17 mouse cellular contexts compared by ENCODE assay signal in the genomic region with DNA sequence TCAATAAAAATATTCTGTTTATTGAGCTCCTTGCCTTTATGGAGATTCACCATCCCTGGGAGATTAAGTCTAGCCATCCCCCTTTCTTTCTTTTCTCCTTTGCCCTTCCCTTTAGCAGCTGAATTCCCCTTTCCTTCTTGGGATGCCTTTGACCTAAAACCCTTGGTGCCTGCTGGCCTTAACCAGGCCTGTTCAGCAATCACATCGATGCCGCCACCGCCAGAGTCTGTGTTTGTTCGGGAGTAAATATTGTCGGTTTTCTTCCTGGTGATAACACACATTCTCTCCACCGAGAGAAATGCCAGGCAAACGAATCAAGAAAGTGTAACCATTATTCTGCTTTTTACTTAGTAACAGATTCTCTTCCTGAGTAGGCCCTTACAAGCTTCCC. TPM values are rescaled to one million over a fixed set of nuclear protein-coding genes. Genes with fewer than 3 reads are reported as not detected.
DNase-seq lines count a peak whose midpoint lies in the region; ATAC-seq lines count a peak whose summit lies in the region.
"Had no signal": no experiment of that assay in that cellular context is flagged by ENCODE, and none has a peak within 500 bp of the region (broad histone marks: within the 10 kb centered on the region; RNA-seq: fewer than 3 reads in every experiment).

No protein-coding gene starts in this region.

- no peak overlapping the region for H3K4me3 ChIP-seq in heart, embryonic 10.5 days
- H3K4me3 ChIP-seq in heart, embryonic 12.5 days: no peak overlapping the region
- H3K4me3 ChIP-seq in intestine, embryonic 14.5 days (ENCODE audit: low read depth, low read length): peak overlapping the region; percentile 41
- peak overlapping the region; percentile 78 for H3K4me3 ChIP-seq in neural tube, embryonic 12.5 days
- H3K4me3 ChIP-seq: hindbrain, embryonic 15.5 days; lung, embryonic 15.5 days had no signal

- no peak for ATAC-seq in heart, embryonic 12.5 days (ENCODE audit: insufficient number of reproducible peaks, low FRiP score)
- no peak for ATAC-seq in intestine, embryonic 14.5 days (replicated peaks; ENCODE audit: low FRiP score, low TSS enrichment, low read depth)
- no peak for ATAC-seq in neural tube, embryonic 12.5 days (ENCODE audit: low FRiP score, low read depth)
- ATAC-seq: activated CD4-positive, CD25-positive, alpha-beta regulatory T cell, adult 4 months had no signal

- peaks cover 99% of the 10 kb centered on the region for H3K27me3 ChIP-seq in heart, embryonic 10.5 days (ENCODE audit: insufficient read depth, poor library complexity, severe bottlenecking)
- peaks cover 91% of the 10 kb centered on the region for H3K27me3 ChIP-seq in heart, embryonic 12.5 days (replicated peaks)
- peaks cover 100% of the 10 kb centered on the region for H3K27me3 ChIP-seq in intestine, embryonic 14.5 days (replicated peaks; ENCODE audit: control insufficient read depth, insufficient read depth, low read length)
- peaks cover 76% of the 10 kb centered on the region for H3K27me3 ChIP-seq in neural tube, embryonic 12.5 days (replicated peaks)

- DNase-seq in heart, embryonic 10.5 days (ENCODE audit: low spot score): peak; percentile 64
- peak; percentile 75 for DNase-seq in intestine, embryonic 14.5 days (ENCODE audit: low spot score)
- DNase-seq in kidney, postnatal 10 days: peak; percentile 50
- DNase-seq in B cell, adult 2 months: no peak
- no peak for DNase-seq in layer of hippocampus, adult 9-11 months
- no peak for DNase-seq in frontal cortex, postnatal 36 days (ENCODE audit: low spot score in 2 of 2)
- DNase-seq: cerebellum, adult 11-12 months; embryo, embryonic 11 days; liver; right cerebral cortex, adult 18-20 months; thymus, adult 18-20 months had no signal

- H3K9me3 ChIP-seq in heart, embryonic 10.5 days: no peaks in the 10 kb centered on the region
- H3K9me3 ChIP-seq in heart, embryonic 12.5 days (replicated peaks): no peaks in the 10 kb centered on the region
- H3K9me3 ChIP-seq in intestine, embryonic 14.5 days (ENCODE audit: control insufficient read depth, low read length): no peaks in the 10 kb centered on the region
- no peaks in the 10 kb centered on the region for H3K9me3 ChIP-seq in neural tube, embryonic 12.5 days
- H3K9me3 ChIP-seq: hindbrain, embryonic 15.5 days; lung, embryonic 15.5 days had no signal

- H3K9ac ChIP-seq in heart, embryonic 12.5 days: no peak overlapping the region
- H3K9ac ChIP-seq in intestine, embryonic 14.5 days (ENCODE audit: low read length): peak overlapping the region; percentile 67
- H3K9ac ChIP-seq in neural tube, embryonic 12.5 days: peak overlapping the region; percentile 98
- H3K9ac ChIP-seq: hindbrain, embryonic 15.5 days; lung, embryonic 15.5 days had no signal

- H3K4me2 ChIP-seq in heart, embryonic 12.5 days: no peak overlapping the region
- peak overlapping the region; percentile 40 for H3K4me2 ChIP-seq in intestine, embryonic 14.5 days (ENCODE audit: low read length)
- H3K4me2 ChIP-seq in neural tube, embryonic 12.5 days (replicated peaks): peak overlapping the region; percentile 74
- H3K4me2 ChIP-seq: hindbrain, embryonic 15.5 days; lung, embryonic 15.5 days had no signal

- WGBS in heart, embryonic 10.5 days: under 1% methylated on average over 7 of the region's 7 CpGs
- WGBS in heart, embryonic 12.5 days: under 1% methylated on average over 7 of the region's 7 CpGs
- WGBS in intestine, embryonic 14.5 days: under 1% methylated on average over 7 of the region's 7 CpGs
- 3% methylated on average over 7 of the region's 7 CpGs for WGBS in neural tube, embryonic 12.5 days

- no peaks in the 10 kb centered on the region for H3K36me3 ChIP-seq in heart, embryonic 10.5 days
- H3K36me3 ChIP-seq in heart, embryonic 12.5 days: no peaks in the 10 kb centered on the region
- H3K36me3 ChIP-seq in intestine, embryonic 14.5 days (ENCODE audit: control insufficient read depth, insufficient read depth, low read length): no peaks in the 10 kb centered on the region
- H3K36me3 ChIP-seq in neural tube, embryonic 12.5 days: no peaks in the 10 kb centered on the region
- H3K36me3 ChIP-seq: hindbrain, embryonic 15.5 days; lung, embryonic 15.5 days had no signal

- peaks cover 15% of the 10 kb centered on the region for H3K4me1 ChIP-seq in heart, embryonic 10.5 days
- H3K4me1 ChIP-seq in heart, embryonic 12.5 days (replicated peaks): no peaks in the 10 kb centered on the region
- no peaks in the 10 kb centered on the region for H3K4me1 ChIP-seq in intestine, embryonic 14.5 days (replicated peaks; ENCODE audit: control insufficient read depth, insufficient read depth, low read length)
- H3K4me1 ChIP-seq in neural tube, embryonic 12.5 days: 0 out of 2 replicates have a peak, but pooled peaks cover 15% of the 10 kb centered on the region
- H3K4me1 ChIP-seq: hindbrain, embryonic 15.5 days had no signal

- no peak overlapping the region for H3K27ac ChIP-seq in heart, embryonic 10.5 days
- no peak overlapping the region for H3K27ac ChIP-seq in heart, embryonic 12.5 days (ENCODE audit: poor library complexity, severe bottlenecking)
- no peak overlapping the region for H3K27ac ChIP-seq in intestine, embryonic 14.5 days (ENCODE audit: low read depth)
- H3K27ac ChIP-seq in neural tube, embryonic 12.5 days: no peak overlapping the region
- H3K27ac ChIP-seq: hindbrain, embryonic 15.5 days; lung, embryonic 15.5 days had no signal

RNA-seq across cellular contexts. Expression of gene Hoxa10, which starts 2.5 kb away (rescaled TPM):
- 0.30 and 3.6 TPM in 2 replicates for polyA plus RNA-seq in heart, embryonic 10.5 days (2016; fragmentation: Nextera tagmentation; extraction: Ambion mirVana)
- 0.31 and 0.60 TPM in 2 replicates for polyA plus RNA-seq in heart, embryonic 12.5 days (2016; fragmentation: Nextera tagmentation; extraction: Ambion mirVana)
- polyA plus RNA-seq in intestine, embryonic 14.5 days (2014; fragmentation: Nextera tagmentation; extraction: Ambion mirVana): 15.6 and 20.4 TPM in 2 replicates
- 108 and 119 TPM in 2 replicates for polyA plus RNA-seq in neural tube, embryonic 12.5 days (2016; fragmentation: Nextera tagmentation; extraction: Ambion mirVana)
- polyA plus RNA-seq: activated CD4-positive, CD25-positive, alpha-beta regulatory T cell, adult 4 months had no signal

RNA-seq across cellular contexts. Expression of gene Hoxa9, which starts 7.3 kb away (rescaled TPM):
- polyA plus RNA-seq in heart, embryonic 10.5 days (2016; fragmentation: Nextera tagmentation; extraction: Ambion mirVana): 0.37 and 5.6 TPM in 2 replicates
- polyA plus RNA-seq in heart, embryonic 12.5 days (2016; fragmentation: Nextera tagmentation; extraction: Ambion mirVana): 0.48 and 0.54 TPM in 2 replicates
- 4.2 and 7.1 TPM in 2 replicates for polyA plus RNA-seq in intestine, embryonic 14.5 days (2014; fragmentation: Nextera tagmentation; extraction: Ambion mirVana)
- polyA plus RNA-seq in neural tube, embryonic 12.5 days (2016; fragmentation: Nextera tagmentation; extraction: Ambion mirVana): 124 and 131 TPM in 2 replicates

RNA-seq across cellular contexts. Expression of gene Hoxa11, which starts 7.5 kb away (rescaled TPM):
- polyA plus RNA-seq in heart, embryonic 10.5 days (2016; fragmentation: Nextera tagmentation; extraction: Ambion mirVana): 0.06 and 1.7 TPM in 2 replicates
- polyA plus RNA-seq in heart, embryonic 12.5 days (2016; fragmentation: Nextera tagmentation; extraction: Ambion mirVana): 0.09 TPM in 1 of 2 replicates, not detected in the other
- 2.0 and 2.6 TPM in 2 replicates for polyA plus RNA-seq in intestine, embryonic 14.5 days (2014; fragmentation: Nextera tagmentation; extraction: Ambion mirVana)
- 10.8 and 13.4 TPM in 2 replicates for polyA plus RNA-seq in neural tube, embryonic 12.5 days (2016; fragmentation: Nextera tagmentation; extraction: Ambion mirVana)
- polyA plus RNA-seq: activated CD4-positive, CD25-positive, alpha-beta regulatory T cell, adult 4 months; heart, embryonic 14.5 days; hindbrain, embryonic 15.5 days; lung, embryonic 15.5 days had no signal

RNA-seq across cellular contexts. Expression of gene Hoxa7, which starts 16.5 kb away (rescaled TPM):
- polyA plus RNA-seq in heart, embryonic 10.5 days (2016; fragmentation: Nextera tagmentation; extraction: Ambion mirVana): 0.11 and 2.5 TPM in 2 replicates
- polyA plus RNA-seq in heart, embryonic 12.5 days (2016; fragmentation: Nextera tagmentation; extraction: Ambion mirVana): 0.44 TPM in 1 of 2 replicates, not detected in the other
- polyA plus RNA-seq in intestine, embryonic 14.5 days (2014; fragmentation: Nextera tagmentation; extraction: Ambion mirVana): 9.2 and 10.1 TPM in 2 replicates
- 81.2 and 102 TPM in 2 replicates for polyA plus RNA-seq in neural tube, embryonic 12.5 days (2016; fragmentation: Nextera tagmentation; extraction: Ambion mirVana)
- polyA plus RNA-seq: activated CD4-positive, CD25-positive, alpha-beta regulatory T cell, adult 4 months had no signal

RNA-seq across cellular contexts. Expression of gene Hoxa13, which starts 22.5 kb away (rescaled TPM):
- not detected in 2 replicates for polyA plus RNA-seq in heart, embryonic 10.5 days (2016; fragmentation: Nextera tagmentation; extraction: Ambion mirVana)
- 0.10 TPM in 1 of 2 replicates, not detected in the other for polyA plus RNA-seq in heart, embryonic 12.5 days (2016; fragmentation: Nextera tagmentation; extraction: Ambion mirVana)
- 0.35 and 0.39 TPM in 2 replicates for polyA plus RNA-seq in intestine, embryonic 14.5 days (2014; fragmentation: Nextera tagmentation; extraction: Ambion mirVana)
- polyA plus RNA-seq in neural tube, embryonic 12.5 days (2016; fragmentation: Nextera tagmentation; extraction: Ambion mirVana): 0.10 and 1.3 TPM in 2 replicates
- polyA plus RNA-seq: activated CD4-positive, CD25-positive, alpha-beta regulatory T cell, adult 4 months; heart, embryonic 14.5 days; hindbrain, embryonic 15.5 days; lung, embryonic 15.5 days had no signal

Comparison
In these comparisons a context has a peak if more than half of its experiments do, and no peak if none do; other contexts are left out.
1. DNase-seq: peak in heart, embryonic 10.5 days (single experiment), intestine, embryonic 14.5 days (single experiment) and kidney, postnatal 10 days (single experiment); none in B cell, adult 2 months (0 of 2), layer of hippocampus, adult 9-11 months (single experiment) and frontal cortex, postnatal 36 days (0 of 2).
2. H3K4me3 ChIP-seq: peak in intestine, embryonic 14.5 days (single experiment) and neural tube, embryonic 12.5 days (single experiment); none in heart, embryonic 10.5 days (single experiment) and heart, embryonic 12.5 days (single experiment).
3. RNA of gene Hoxa9, which starts 7.3 kb away (polyA plus RNA-seq): 124 to 131 TPM in neural tube, embryonic 12.5 days; 0.37 to 5.6 TPM in heart, embryonic 10.5 days, 4.2 to 7.1 TPM in intestine, embryonic 14.5 days and 0.48 to 0.54 TPM in heart, embryonic 12.5 days; every median in the first group is over 10 times any median in the second.